Mouse (Mus musculus): ENCODE results near the gene Nup188. TPM values are rescaled to one million over a fixed set of nuclear protein-coding genes. Genes with fewer than 3 reads are reported as not detected.

Gene Nup188
- 34.3 and 37.7 TPM in 2 replicates for polyA plus RNA-seq (2016; fragmentation: Nextera tagmentation; extraction: Ambion mirVana)

DNA sequence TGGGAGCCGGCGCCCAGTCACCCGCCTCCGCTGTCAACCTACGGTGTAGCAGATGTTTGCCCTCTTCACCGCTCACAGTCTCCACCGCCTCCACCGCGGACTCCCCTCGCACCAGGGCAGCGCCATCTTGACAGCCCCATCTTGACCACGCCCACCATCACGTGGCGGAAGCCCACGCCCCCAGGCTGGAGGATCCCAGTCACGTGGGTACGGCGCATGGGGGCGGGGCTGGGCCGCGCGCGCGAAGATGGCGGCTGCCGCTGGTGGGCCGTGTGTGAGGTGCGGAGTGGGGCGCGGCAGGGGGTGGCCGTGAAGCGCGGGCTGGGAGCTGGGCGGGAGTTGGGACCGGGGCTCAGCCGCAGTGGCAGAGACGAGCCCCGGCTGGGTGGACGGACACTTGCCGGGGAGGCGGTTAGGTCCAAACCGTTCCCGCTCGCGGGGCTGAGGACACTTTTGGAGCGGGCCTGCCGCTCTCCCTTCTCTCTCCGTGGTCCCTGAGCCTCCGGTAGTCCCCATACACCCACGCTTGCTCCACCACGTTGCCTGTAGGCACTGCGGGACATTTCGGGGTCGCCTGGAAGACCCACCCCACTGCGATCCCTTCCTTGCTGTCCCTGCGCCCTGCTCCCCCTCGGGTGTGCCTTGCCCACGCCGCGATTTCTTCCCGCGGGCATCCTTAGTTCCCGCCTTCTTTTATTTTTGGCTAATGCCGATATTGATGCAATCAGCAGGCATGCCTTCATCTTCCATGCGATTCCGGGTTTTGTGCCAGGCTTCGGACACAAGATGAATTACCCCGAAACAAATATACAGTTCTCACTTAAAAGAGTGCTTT, at the start of gene Nup188, which contains the start of gene Dolk:
TSS of gene Nup188 (plus strand) at position 206 of the 835 bp plus-strand sequence.
TSS of gene Dolk (minus strand) at position 143 of the 835 bp plus-strand sequence.
- peak; percentile 94 for ATAC-seq (ENCODE audit: low FRiP score, low read depth)
- no peaks in the 10 kb centered on the region for H3K9me3 ChIP-seq
- H3K9ac ChIP-seq (replicated peaks), result peak within 1 kb of the TSS; percentile 86
- peak within 1 kb of the TSS; percentile 57 for H3K27ac ChIP-seq (replicated peaks)
- H3K36me3 ChIP-seq, result peaks cover 3% of the 10 kb centered on the region; the same call in 1 of the 2 replicates
- under 1% methylated on average over 58 of the region's 68 CpGs for WGBS
- peak within 1 kb of the TSS; percentile 99 for H3K4me2 ChIP-seq (replicated peaks)
- H3K27me3 ChIP-seq, result no peaks in the 10 kb centered on the region
- H3K4me1 ChIP-seq, result peaks cover 22% of the 10 kb centered on the region
- peak within 1 kb of the TSS; percentile 95 for H3K4me3 ChIP-seq

DNA sequence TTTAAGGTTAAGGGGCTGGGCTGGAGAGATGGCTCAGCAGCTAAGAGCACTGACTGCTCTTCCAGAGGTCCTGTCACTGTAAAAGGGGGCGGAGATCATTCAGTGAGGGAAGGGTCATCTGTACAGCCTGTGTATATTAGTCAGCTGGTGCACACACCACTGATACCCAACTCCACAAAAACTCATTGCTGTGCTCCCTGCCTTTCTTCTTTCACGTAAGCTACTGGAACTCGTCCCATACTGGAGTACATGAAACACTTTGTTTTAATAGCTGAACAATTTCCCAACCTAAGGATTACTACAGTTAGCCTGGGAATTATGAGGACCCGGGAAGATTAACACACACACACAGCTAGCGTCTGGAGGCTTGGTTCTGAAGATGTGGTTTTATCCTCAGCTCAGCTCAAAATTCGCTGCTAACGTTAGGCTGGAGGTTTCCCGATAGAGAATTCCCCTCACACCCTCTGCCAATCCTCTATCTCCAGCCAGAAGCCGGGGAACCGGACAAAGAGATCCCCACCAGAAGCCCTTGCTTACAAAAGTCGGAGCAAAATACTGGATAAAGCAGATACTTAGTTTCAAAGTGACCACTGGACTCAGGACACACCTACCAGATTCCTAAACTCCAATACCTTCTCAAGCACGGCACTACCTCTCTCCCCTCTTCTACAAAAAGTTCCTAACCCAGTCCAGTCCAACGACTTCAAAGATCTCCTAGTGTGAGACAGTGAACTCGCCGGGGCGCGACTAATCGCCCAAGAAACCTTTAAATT, 49.6 kb upstream of the Nup188 start:
- H3K27ac ChIP-seq (replicated peaks), result peak overlapping the region; percentile 91
- H3K4me1 ChIP-seq, result peaks cover 23% of the 10 kb centered on the region
- peak overlapping the region; percentile 96 for H3K4me2 ChIP-seq (replicated peaks)
- peak overlapping the region; percentile 97 for H3K4me3 ChIP-seq
- 5% methylated on average over 18 of the region's 18 CpGs for WGBS
- H3K27me3 ChIP-seq, result no peaks in the 10 kb centered on the region
- no peak for ATAC-seq (ENCODE audit: low FRiP score, low read depth)
- no peaks in the 10 kb centered on the region for H3K9me3 ChIP-seq
- H3K9ac ChIP-seq (replicated peaks), result peak overlapping the region; percentile 71
- peaks cover 19% of the 10 kb centered on the region for H3K36me3 ChIP-seq

DNA sequence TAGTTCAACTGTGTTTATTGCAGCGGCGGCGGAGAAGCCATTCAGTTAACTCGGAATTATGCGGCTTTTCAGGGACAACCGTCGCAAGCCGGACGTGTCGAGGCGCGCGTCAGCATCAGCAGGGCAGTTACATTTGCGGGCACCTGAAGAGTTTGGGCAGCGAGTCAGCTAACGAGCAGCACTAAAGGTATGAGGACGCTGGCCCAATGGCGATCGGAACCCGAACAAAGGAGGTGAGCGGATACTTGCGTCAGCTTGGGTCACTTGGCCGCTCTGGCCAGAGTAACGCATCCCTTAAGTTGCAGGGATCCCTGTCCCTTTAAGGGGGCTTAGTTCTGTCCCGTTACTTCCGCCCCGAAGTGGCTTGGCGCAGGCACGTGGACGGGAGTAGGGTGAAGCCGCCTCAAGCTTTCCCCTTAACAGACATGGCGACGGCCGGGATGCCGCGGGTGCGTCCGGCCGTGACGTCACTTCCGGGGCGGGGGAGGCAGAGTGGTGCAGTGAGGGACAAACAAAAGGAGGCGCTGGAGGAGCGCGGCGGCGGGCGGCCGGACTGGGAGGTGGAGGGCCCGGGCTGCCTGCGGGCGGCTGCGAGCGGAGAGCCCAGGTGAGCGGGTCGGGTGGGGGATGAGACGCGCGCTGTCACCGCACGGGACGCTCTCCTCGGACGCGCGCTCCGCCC, 48.9 kb upstream of the Nup188 start, which contains the start of gene Lrrc8a:
TSS of gene Lrrc8a (plus strand) at position 517 of the 682 bp plus-strand sequence.
- Histone ChIP-seq H3K9ac (replicated peaks) (peak within 1 kb of the TSS; percentile 86), H3K9me3 (no peaks in the 10 kb centered on the region), H3K27ac (replicated peaks) (peak within 1 kb of the TSS; percentile 91), H3K4me3 (peak within 1 kb of the TSS; percentile 97), H3K4me1 (peaks cover 23% of the 10 kb centered on the region), H3K27me3 (no peaks in the 10 kb centered on the region), H3K36me3 (peaks cover 26% of the 10 kb centered on the region), H3K4me2 (replicated peaks) (peak within 1 kb of the TSS; percentile 96)
- peak; percentile 98 for ATAC-seq (ENCODE audit: low FRiP score, low read depth)
- under 1% methylated on average over 56 of the region's 67 CpGs for WGBS

DNA sequence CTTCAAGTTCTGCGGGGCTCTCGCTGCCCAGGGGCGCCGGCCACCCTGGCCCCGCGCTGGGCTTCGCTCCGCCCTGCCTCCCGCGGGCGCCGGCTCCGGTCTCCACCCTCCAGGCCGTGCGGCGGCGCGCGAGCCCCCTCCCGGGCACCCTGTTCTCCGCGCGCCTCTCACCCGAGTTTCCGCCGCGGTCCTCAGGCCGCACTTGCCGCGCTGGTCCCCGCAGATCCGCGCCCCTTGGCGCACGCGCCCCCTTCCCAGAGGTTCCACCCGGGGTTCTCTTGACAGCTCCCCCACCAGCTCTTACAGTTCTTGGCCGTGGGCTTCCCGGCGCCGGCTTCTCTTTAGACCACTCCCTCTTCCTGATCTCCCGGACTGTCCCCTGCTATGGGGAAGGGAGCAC, 48.3 kb upstream of the Nup188 start:
- peak; percentile 89 for ATAC-seq (ENCODE audit: low FRiP score, low read depth)
- Histone ChIP-seq H3K4me1 (peaks cover 23% of the 10 kb centered on the region), H3K27ac (replicated peaks) (peak overlapping the region; percentile 91), H3K36me3 (peaks cover 31% of the 10 kb centered on the region), H3K9ac (replicated peaks) (peak overlapping the region; percentile 86), H3K4me2 (replicated peaks) (peak overlapping the region; percentile 96), H3K9me3 (no peaks in the 10 kb centered on the region), H3K4me3 (peak overlapping the region; percentile 97), H3K27me3 (no peaks in the 10 kb centered on the region)
- WGBS, result 0% methylated on average over 42 of the region's 42 CpGs

GRCm38 (mm10) chr2:30238906-30239465, 47.2 kb upstream of the Nup188 start:
- no peak for ATAC-seq (ENCODE audit: low FRiP score, low read depth)
- Histone ChIP-seq H3K27ac (replicated peaks) (0 out of 2 replicates have a peak overlapping the region, but pooled peaks have one; percentile 91), H3K9ac (replicated peaks) (peak overlapping the region; percentile 86), H3K36me3 (peaks cover 42% of the 10 kb centered on the region), H3K27me3 (no peaks in the 10 kb centered on the region), H3K4me1 (peaks cover 23% of the 10 kb centered on the region), H3K4me2 (replicated peaks) (peak overlapping the region; percentile 96), H3K4me3 (peak overlapping the region; percentile 97), H3K9me3 (no peaks in the 10 kb centered on the region)
- WGBS, result 83% methylated on average over 3 of the region's 3 CpGs

DNA sequence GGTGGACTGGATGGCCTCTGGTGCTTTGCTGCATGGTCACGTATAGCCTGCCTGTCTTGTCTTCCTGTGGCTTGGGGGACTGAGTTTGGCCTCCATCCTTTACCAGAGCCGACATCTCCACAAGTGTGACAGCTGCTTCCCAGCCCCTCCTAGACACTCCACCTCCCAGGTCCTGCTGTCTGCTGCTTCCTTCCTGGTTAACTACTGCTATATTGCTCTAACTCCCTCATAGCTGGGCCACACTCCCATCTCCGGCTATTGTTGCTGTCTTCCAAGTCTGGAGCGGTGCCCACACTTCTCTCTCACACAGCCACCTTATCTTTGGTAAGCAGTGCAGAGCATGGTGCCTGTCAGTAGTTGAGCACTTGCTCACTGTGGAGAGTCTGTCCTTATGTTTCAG, 46.4 kb upstream of the Nup188 start:
- 0 out of 2 replicates have a peak overlapping the region, but pooled peaks have one; percentile 3 for H3K4me3 ChIP-seq
- 88% methylated on average over 4 of the region's 4 CpGs for WGBS

GRCm38 (mm10) chr2:30240267-30240666, 45.9 kb upstream of the Nup188 start, which contains the start of gene Gm28035:
Gene Gm28035 (plus strand): TSS chr2:30240567.
- 86% methylated on average over 2 of the region's 2 CpGs for WGBS
- peaks cover 23% of the 10 kb centered on the region for H3K4me1 ChIP-seq
- H3K4me2 ChIP-seq (replicated peaks), result peak within 1 kb of the TSS; percentile 96; the same call in 1 of the 2 replicates
- no peaks in the 10 kb centered on the region for H3K9me3 ChIP-seq
- peak within 1 kb of the TSS; percentile 86 for H3K9ac ChIP-seq (replicated peaks)
- no peak for ATAC-seq (ENCODE audit: low FRiP score, low read depth)
- no peak within 1 kb of the TSS for H3K27ac ChIP-seq (replicated peaks)
- 0 out of 2 replicates have a peak within 1 kb of the TSS, but pooled peaks have one; percentile 3 for H3K4me3 ChIP-seq
- peaks cover 53% of the 10 kb centered on the region for H3K36me3 ChIP-seq
- H3K27me3 ChIP-seq, result no peaks in the 10 kb centered on the region

More for the DNA sequence above, 46.4 kb upstream of the Nup188 start:
- H3K27ac ChIP-seq (replicated peaks), result no peak overlapping the region
- H3K36me3 ChIP-seq, result peaks cover 50% of the 10 kb centered on the region
- H3K9ac ChIP-seq (replicated peaks), result peak overlapping the region; percentile 86
- no peaks in the 10 kb centered on the region for H3K9me3 ChIP-seq
- no peaks in the 10 kb centered on the region for H3K27me3 ChIP-seq
- ATAC-seq (ENCODE audit: low FRiP score, low read depth), result no peak
- no peak overlapping the region for H3K4me2 ChIP-seq (replicated peaks)
- peaks cover 23% of the 10 kb centered on the region for H3K4me1 ChIP-seq

DNA sequence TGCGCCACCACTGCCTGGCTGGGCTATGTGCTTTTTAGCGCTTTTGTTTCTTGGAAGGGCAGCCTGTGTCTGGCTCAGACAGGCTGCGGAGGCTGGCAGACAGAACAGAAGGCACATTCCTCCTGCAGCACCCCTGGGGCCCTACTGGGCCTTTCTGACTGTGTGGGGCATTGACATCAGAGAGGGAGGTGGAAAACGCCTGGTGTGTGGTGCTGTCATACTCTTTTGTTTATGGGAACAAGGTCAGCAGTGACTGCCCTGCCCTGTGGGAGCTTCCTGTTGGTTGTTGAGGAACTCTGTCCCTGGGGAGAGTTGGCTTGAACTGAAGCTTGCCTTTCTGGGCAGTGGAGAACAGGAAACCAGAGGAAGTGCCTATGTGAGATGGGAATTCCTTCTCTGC, 43.7 kb upstream of the Nup188 start:
- Histone ChIP-seq H3K4me3 (no peak overlapping the region), H3K27me3 (no peaks in the 10 kb centered on the region), H3K9me3 (no peaks in the 10 kb centered on the region), H3K27ac (replicated peaks) (peak overlapping the region; percentile 5; the same call in 1 of the 2 replicates), H3K4me1 (peaks cover 18% of the 10 kb centered on the region), H3K9ac (replicated peaks) (no peak overlapping the region), H3K36me3 (peaks cover 67% of the 10 kb centered on the region), H3K4me2 (replicated peaks) (no peak overlapping the region)
- ATAC-seq (ENCODE audit: low FRiP score, low read depth), result no peak
- 63% methylated on average over 4 of the region's 4 CpGs for WGBS

DNA sequence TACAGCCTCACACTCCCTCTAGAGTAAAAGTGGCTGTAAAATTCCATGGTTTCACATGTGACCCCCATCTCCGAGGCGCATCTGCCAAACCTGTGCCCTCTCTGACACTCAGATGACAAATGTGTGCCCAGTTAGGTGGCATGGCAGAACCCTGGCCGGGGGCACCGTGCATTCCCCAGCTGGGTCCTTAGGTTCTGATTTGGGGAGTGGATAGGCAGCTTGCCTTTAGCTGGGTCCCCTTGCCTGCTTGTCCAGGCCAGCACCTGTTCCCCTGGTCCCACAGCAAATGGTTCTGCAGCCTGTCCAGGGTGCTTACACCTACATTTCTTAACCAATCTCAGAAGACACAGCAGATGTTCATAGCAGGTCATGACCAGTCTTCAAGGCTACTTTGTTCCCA, 42.8 kb upstream of the Nup188 start:
- no peak for ATAC-seq (ENCODE audit: low FRiP score, low read depth)
- Histone ChIP-seq H3K27me3 (no peaks in the 10 kb centered on the region), H3K4me2 (replicated peaks) (no peak overlapping the region), H3K9me3 (no peaks in the 10 kb centered on the region), H3K9ac (replicated peaks) (no peak overlapping the region), H3K4me3 (no peak overlapping the region), H3K4me1 (peaks cover 15% of the 10 kb centered on the region), H3K36me3 (peaks cover 76% of the 10 kb centered on the region), H3K27ac (replicated peaks) (no peak overlapping the region)
- 94% methylated on average over 4 of the region's 4 CpGs for WGBS

GRCm38 (mm10) chr2:30244595-30245178, 41.5 kb upstream of the Nup188 start:
- peaks cover 89% of the 10 kb centered on the region for H3K36me3 ChIP-seq
- H3K9me3 ChIP-seq, result no peaks in the 10 kb centered on the region
- H3K4me2 ChIP-seq (replicated peaks), result no peak overlapping the region
- ATAC-seq (ENCODE audit: low FRiP score, low read depth), result no peak
- no peak overlapping the region for H3K27ac ChIP-seq (replicated peaks)
- H3K4me3 ChIP-seq, result no peak overlapping the region
- no peak overlapping the region for H3K9ac ChIP-seq (replicated peaks)
- 80% methylated on average over 7 of the region's 7 CpGs for WGBS
- peaks cover 2% of the 10 kb centered on the region; the same call in 1 of the 2 replicates for H3K4me1 ChIP-seq
- no peaks in the 10 kb centered on the region for H3K27me3 ChIP-seq

DNA sequence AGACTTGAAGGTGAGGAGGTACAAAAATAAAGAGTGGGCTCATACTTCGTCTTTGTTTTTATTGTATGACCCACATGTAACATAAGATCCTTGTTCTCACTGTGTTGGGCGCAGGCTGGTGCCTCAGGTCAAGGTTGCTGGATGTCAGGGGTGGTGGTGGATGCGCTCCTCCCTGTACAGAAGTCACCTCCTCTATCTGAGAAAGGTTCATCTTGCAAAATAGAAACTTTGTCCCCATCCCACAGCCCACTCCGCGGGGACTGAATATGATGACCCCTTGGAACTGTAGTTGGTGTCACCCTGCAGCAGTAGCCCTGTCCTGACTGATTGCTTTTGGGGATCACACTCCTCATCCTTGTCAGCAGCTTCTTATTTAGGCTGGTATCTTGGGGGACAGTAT, 39.2 kb upstream of the Nup188 start:
- Histone ChIP-seq H3K9ac (replicated peaks) (no peak overlapping the region), H3K4me2 (replicated peaks) (no peak overlapping the region), H3K4me1 (no peaks in the 10 kb centered on the region), H3K36me3 (peaks cover 88% of the 10 kb centered on the region), H3K9me3 (no peaks in the 10 kb centered on the region), H3K27ac (replicated peaks) (no peak overlapping the region), H3K4me3 (no peak overlapping the region), H3K27me3 (no peaks in the 10 kb centered on the region)
- ATAC-seq (ENCODE audit: low FRiP score, low read depth), result no peak
- 95% methylated on average over 5 of the region's 5 CpGs for WGBS

Measured in midbrain, embryonic 12.5 days (tissue).